Mouse (Mus musculus): ENCODE results near the gene Rftn2. TPM values are rescaled to one million over a fixed set of nuclear protein-coding genes. Genes with fewer than 3 reads are reported as not detected.

Gene Rftn2
- polyA plus RNA-seq, 1 experiment, result not detected

- Histone ChIP-seq H3K4me1 (ENCODE audit: control insufficient read depth) (peaks cover 2% of the 10 kb centered on the region; the same call in 1 of the 2 replicates), H3K4me3 (replicated peaks) (no peak overlapping the region), H3K9me3 (ENCODE audit: control insufficient read depth, low read length) (no peaks in the 10 kb centered on the region), H3K36me3 (ENCODE audit: control insufficient read depth) (no peaks in the 10 kb centered on the region), H3K27me3 (ENCODE audit: control insufficient read depth) (no peaks in the 10 kb centered on the region)
- TF ChIP-seq GATA1 (IDR thresholded peaks at IDR 0.05; ENCODE audit: low read length), result no peak
- TF ChIP-seq TAL1 (IDR thresholded peaks at IDR 0.05; ENCODE audit: low read length), result no peak
Measured at GRCm38 (mm10) chr1:55213936-55214335, 12.6 kb downstream of the Rftn2 start.

DNA sequence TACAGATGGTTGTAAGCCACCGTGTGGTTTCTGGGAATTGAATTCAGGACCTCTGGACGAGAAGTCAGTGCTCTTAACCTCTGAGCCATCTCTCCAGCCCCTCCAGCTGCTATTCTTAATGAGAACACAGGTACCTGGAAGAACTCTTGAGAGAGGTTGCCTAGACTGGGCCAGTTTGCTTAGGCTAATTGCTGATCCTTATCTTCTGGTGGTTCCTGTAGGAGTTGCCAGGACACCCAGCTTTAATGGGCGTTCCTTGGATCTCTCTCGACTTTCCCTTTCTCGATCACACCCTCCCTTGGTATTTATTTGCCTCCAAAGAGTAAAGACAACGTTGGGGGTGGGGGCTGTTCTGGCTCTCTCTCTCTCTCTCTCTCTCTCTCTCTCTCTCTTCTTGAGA is 13.1 kb downstream of the Rftn2 start:
- no peaks in the 10 kb centered on the region for H3K9me3 ChIP-seq (ENCODE audit: control insufficient read depth, low read length)
- peaks cover 2% of the 10 kb centered on the region; the same call in 1 of the 2 replicates for H3K4me1 ChIP-seq (ENCODE audit: control insufficient read depth)
- no peak overlapping the region for H3K4me3 ChIP-seq (replicated peaks)
- H3K27me3 ChIP-seq (ENCODE audit: control insufficient read depth), result no peaks in the 10 kb centered on the region
- no peaks in the 10 kb centered on the region for H3K36me3 ChIP-seq (ENCODE audit: control insufficient read depth)
- TF ChIP-seq TAL1 (IDR thresholded peaks at IDR 0.05; ENCODE audit: low read length) (no peak), GATA1 (IDR thresholded peaks at IDR 0.05; ENCODE audit: low read length) (no peak)

DNA sequence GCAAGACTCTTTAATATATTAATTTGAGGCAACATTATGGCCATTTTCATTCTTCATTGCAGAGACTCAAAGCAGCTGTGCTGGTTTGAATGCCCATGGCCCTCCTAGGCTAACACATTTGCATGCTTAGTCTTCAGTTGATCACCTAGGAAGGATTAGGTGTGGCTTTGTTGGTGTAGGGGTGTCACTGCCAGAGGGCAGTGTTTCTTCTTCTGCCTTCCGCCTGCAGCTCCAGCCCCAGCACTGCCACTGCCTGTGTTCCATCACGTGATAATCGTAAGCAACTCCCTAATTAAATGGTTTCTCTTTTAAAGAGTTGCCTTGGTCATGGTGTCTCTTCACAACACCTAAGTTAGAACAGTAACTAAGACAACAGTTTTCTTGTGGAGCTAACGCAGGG is 13.8 kb downstream of the Rftn2 start:
- Histone ChIP-seq H3K27me3 (ENCODE audit: control insufficient read depth) (no peaks in the 10 kb centered on the region), H3K36me3 (ENCODE audit: control insufficient read depth) (no peaks in the 10 kb centered on the region), H3K4me3 (replicated peaks) (no peak overlapping the region), H3K4me1 (ENCODE audit: control insufficient read depth) (peaks cover 2% of the 10 kb centered on the region; the same call in 1 of the 2 replicates), H3K9me3 (ENCODE audit: control insufficient read depth, low read length) (no peaks in the 10 kb centered on the region)
- TF ChIP-seq GATA1 (IDR thresholded peaks at IDR 0.05; ENCODE audit: low read length), result no peak
- TF ChIP-seq TAL1 (IDR thresholded peaks at IDR 0.05; ENCODE audit: low read length), result no peak

GRCm38 (mm10) chr1:55211081-55211480 is 15.5 kb downstream of the Rftn2 start:
- no peaks in the 10 kb centered on the region for H3K9me3 ChIP-seq (ENCODE audit: control insufficient read depth, low read length)
- H3K4me1 ChIP-seq (ENCODE audit: control insufficient read depth), result peaks cover 2% of the 10 kb centered on the region; the same call in 1 of the 2 replicates
- no peaks in the 10 kb centered on the region for H3K36me3 ChIP-seq (ENCODE audit: control insufficient read depth)
- H3K27me3 ChIP-seq (ENCODE audit: control insufficient read depth), result no peaks in the 10 kb centered on the region
- H3K4me3 ChIP-seq (replicated peaks), result no peak overlapping the region
- no peak for TF ChIP-seq GATA1 (IDR thresholded peaks at IDR 0.05; ENCODE audit: low read length)
- no peak for TF ChIP-seq TAL1 (IDR thresholded peaks at IDR 0.05; ENCODE audit: low read length)

- Histone ChIP-seq H3K9me3 (ENCODE audit: control insufficient read depth, low read length) (no peaks in the 10 kb centered on the region), H3K4me1 (ENCODE audit: control insufficient read depth) (peaks cover 2% of the 10 kb centered on the region; the same call in 1 of the 2 replicates), H3K36me3 (ENCODE audit: control insufficient read depth) (no peaks in the 10 kb centered on the region), H3K27me3 (ENCODE audit: control insufficient read depth) (no peaks in the 10 kb centered on the region), H3K4me3 (replicated peaks) (no peak overlapping the region)
- TF ChIP-seq GATA1 (IDR thresholded peaks at IDR 0.05; ENCODE audit: low read length) (no peak), TAL1 (IDR thresholded peaks at IDR 0.05; ENCODE audit: low read length) (no peak)
Measured at GRCm38 (mm10) chr1:55210202-55210965, 16.2 kb downstream of the Rftn2 start.

- peaks cover 2% of the 10 kb centered on the region; the same call in 1 of the 2 replicates for H3K4me1 ChIP-seq (ENCODE audit: control insufficient read depth)
- H3K9me3 ChIP-seq (ENCODE audit: control insufficient read depth, low read length), result no peaks in the 10 kb centered on the region
- no peak overlapping the region for H3K4me3 ChIP-seq (replicated peaks)
- no peaks in the 10 kb centered on the region for H3K27me3 ChIP-seq (ENCODE audit: control insufficient read depth)
- TF ChIP-seq GATA1 (IDR thresholded peaks at IDR 0.05; ENCODE audit: low read length) (no peak), TAL1 (IDR thresholded peaks at IDR 0.05; ENCODE audit: low read length) (no peak)
- no peaks in the 10 kb centered on the region for H3K36me3 ChIP-seq (ENCODE audit: control insufficient read depth)
Measured at GRCm38 (mm10) chr1:55208500-55209140, 18.0 kb downstream of the Rftn2 start.

- Histone ChIP-seq H3K27me3 (ENCODE audit: control insufficient read depth) (no peaks in the 10 kb centered on the region), H3K4me1 (ENCODE audit: control insufficient read depth) (peaks cover 2% of the 10 kb centered on the region; the same call in 1 of the 2 replicates), H3K36me3 (ENCODE audit: control insufficient read depth) (no peaks in the 10 kb centered on the region), H3K4me3 (replicated peaks) (no peak overlapping the region), H3K9me3 (ENCODE audit: control insufficient read depth, low read length) (no peaks in the 10 kb centered on the region)
- TF ChIP-seq TAL1 (IDR thresholded peaks at IDR 0.05; ENCODE audit: low read length) (no peak), GATA1 (IDR thresholded peaks at IDR 0.05; ENCODE audit: low read length) (no peak)
Measured at GRCm38 (mm10) chr1:55207561-55207960, 19.0 kb downstream of the Rftn2 start.

- Histone ChIP-seq H3K9me3 (ENCODE audit: control insufficient read depth, low read length) (no peaks in the 10 kb centered on the region), H3K27me3 (ENCODE audit: control insufficient read depth) (no peaks in the 10 kb centered on the region), H3K36me3 (ENCODE audit: control insufficient read depth) (no peaks in the 10 kb centered on the region), H3K4me3 (replicated peaks) (no peak overlapping the region), H3K4me1 (ENCODE audit: control insufficient read depth) (peaks cover 4% of the 10 kb centered on the region)
- TF ChIP-seq GATA1 (IDR thresholded peaks at IDR 0.05; ENCODE audit: low read length), result no peak
- TF ChIP-seq TAL1 (IDR thresholded peaks at IDR 0.05; ENCODE audit: low read length), result no peak
Measured at GRCm38 (mm10) chr1:55205808-55206327, 20.7 kb downstream of the Rftn2 start.

Data from erythroblast, embryonic 14.5 days (primary cell).